Mouse (Mus musculus) heart, embryonic 11.5 days (tissue): ENCODE measurements around the gene Reps1. TPM values are rescaled to one million over a fixed set of nuclear protein-coding genes. Genes with fewer than 3 reads are reported as not detected.
A peak's percentile ranks its signal among the peaks of the same experiment; 100 is the strongest.

Experiments used
- ATAC-seq: fragments of 200-750 bp; cut with Nextera tagmentation; replicated peaks from 2 replicates; pipeline ENCODE4 v1.8.0; 2017; ENCODE audit warnings: moderate library complexity; ENCODE audit not compliant: insufficient number of reproducible peaks, low FRiP score, low TSS enrichment
- H3K27ac ChIP-seq: fragments of 300-500 bp; sonication (generic); 2 replicates; pipeline ENCODE4 v1.5.1; 2014; ENCODE audit warnings: mild to moderate bottlenecking, low read depth, low read length
- H3K27me3 ChIP-seq: fragments of 300-500 bp; sonication (generic); 2 replicates; pipeline ENCODE4 v1.6.1; 2014; ENCODE audit warnings: mild to moderate bottlenecking, low read length, mixed read lengths; ENCODE audit not compliant: control insufficient read depth, insufficient read depth
- H3K36me3 ChIP-seq: fragments of 300-500 bp; sonication (generic); 2 replicates; pipeline ENCODE4 v1.6.1; 2014; ENCODE audit warnings: mild to moderate bottlenecking, low read length, moderate library complexity, mixed read lengths; ENCODE audit not compliant: control insufficient read depth, insufficient read depth
- H3K4me1 ChIP-seq: fragments of 300-500 bp; sonication (generic); 2 replicates; pipeline ENCODE4 v1.6.1; 2014; ENCODE audit warnings: low read length; ENCODE audit not compliant: control insufficient read depth, insufficient read depth
- H3K4me2 ChIP-seq: fragments of 300-500 bp; sonication (generic); 2 replicates; pipeline ENCODE4 v1.6.1; 2014; ENCODE audit warnings: mild to moderate bottlenecking, moderate library complexity
- H3K4me3 ChIP-seq: fragments of 300-500 bp; sonication (generic); 2 replicates; pipeline ENCODE4 v1.5.1; 2014; ENCODE audit warnings: low read depth, low read length
- H3K9ac ChIP-seq: fragments of 300-500 bp; sonication (generic); 2 replicates; pipeline ENCODE4 v1.6.1; 2014; ENCODE audit warnings: mild to moderate bottlenecking, low read depth, low read length, moderate library complexity
- H3K9me3 ChIP-seq: fragments of 300-500 bp; sonication (generic); replicated peaks from 2 replicates; pipeline ENCODE4 v1.6.1; 2016; ENCODE audit warnings: low read length; ENCODE audit not compliant: control insufficient read depth
- WGBS: fragments of 180-500 bp; shearing (Covaris S2); extraction: QIAGEN DNeasy Blood & Tissue Kit; methylation state at CpG from one replicate; pipeline ENCODE4 v1.1.7; 2014; ENCODE audit not compliant: insufficient replicate concordance; 5-methylcytosine and 5-hydroxymethylcytosine counted together
- polyA plus RNA-seq: library from polyadenylated mRNA; unstranded; fragments of >200 nt; fragmentation: Nextera tagmentation; extraction: Ambion mirVana; gene quantifications from 2 replicates; pipeline ENCODE4 v1.2.1, GENCODE M21; 2014

Reps1 gene
- polyA plus RNA-seq, 1 experiment from 2014 or later: 20.3 TPM

DNA sequence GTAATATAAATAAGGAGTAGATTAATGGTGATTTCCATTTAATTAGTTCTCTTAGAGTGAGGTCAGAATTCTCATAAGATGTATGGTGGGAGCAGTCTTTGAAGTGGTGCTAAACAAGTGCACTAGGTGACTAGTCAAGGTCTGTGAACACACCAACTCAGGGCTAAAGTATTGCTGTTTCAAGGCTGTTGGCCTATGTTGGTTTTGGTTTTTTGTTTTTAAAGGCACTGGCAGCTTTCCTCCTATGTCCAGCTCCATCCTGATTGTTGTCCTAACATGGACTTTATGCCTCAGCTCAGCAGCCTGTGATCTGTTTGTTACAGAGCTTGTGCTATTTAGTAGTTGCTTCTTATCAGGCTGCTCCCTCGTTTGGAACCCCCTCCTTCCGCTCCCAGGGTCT is 13.2 kb downstream of the Reps1 start:
- 51% methylated on average over 2 of the region's 2 CpGs for WGBS
- H3K27ac ChIP-seq: no peak overlapping the region
- no peak for ATAC-seq
- no peak overlapping the region for H3K9ac ChIP-seq
- no peaks in the 10 kb centered on the region for H3K36me3 ChIP-seq
- H3K9me3 ChIP-seq: no peaks in the 10 kb centered on the region
- no peak overlapping the region for H3K4me3 ChIP-seq
- H3K4me1 ChIP-seq: peaks cover 35% of the 10 kb centered on the region
- no peaks in the 10 kb centered on the region for H3K27me3 ChIP-seq
- H3K4me2 ChIP-seq: no peak overlapping the region

DNA sequence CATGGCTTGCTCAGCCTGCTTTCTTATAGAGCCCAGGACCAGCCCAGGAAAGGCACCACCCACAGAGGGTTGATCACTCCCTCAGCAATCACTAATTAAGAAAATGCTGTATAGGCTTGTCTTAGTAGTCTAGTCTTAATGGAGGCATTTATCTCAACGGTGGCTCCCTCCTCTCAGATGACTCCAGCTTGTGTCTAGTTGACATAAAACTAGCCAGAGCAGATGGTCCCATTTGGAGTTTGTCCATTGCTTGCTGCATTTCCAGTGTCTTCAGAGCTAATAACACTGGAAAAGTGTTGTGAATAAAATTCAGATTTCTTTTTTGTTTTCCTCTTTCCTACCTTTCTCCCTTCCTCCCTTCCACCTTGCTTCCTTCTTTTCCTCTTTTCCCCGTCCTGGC is 13.9 kb downstream of the Reps1 start:
- Histone ChIP-seq H3K4me2 (no peak overlapping the region), H3K9ac (no peak overlapping the region), H3K36me3 (no peaks in the 10 kb centered on the region), H3K27me3 (no peaks in the 10 kb centered on the region), H3K27ac (no peak overlapping the region), H3K4me3 (no peak overlapping the region), H3K4me1 (peaks cover 39% of the 10 kb centered on the region), H3K9me3 (no peaks in the 10 kb centered on the region)
- 70% methylated on average over 2 of the region's 2 CpGs for whole genome bisulfite sequencing
- no peak for ATAC-seq

DNA sequence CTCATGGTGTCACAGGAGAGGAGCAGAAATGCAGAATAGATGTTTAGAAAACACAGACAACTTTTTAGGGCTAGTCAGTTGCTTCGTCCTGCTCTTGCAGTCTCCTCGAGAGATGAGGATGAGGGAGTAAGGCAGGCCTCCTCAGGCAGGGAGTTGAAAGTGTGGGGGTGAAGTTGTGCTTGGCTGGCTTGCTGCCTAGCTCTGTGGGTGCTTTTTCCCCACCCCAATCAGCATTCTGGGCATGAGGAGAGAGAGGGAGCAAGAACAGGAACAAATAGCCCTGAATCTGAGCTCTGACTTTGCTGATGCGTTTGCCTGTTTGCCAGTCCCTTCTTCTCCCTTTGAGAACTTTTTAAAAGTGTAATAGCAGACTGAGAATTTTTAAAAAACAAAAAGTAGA is 14.5 kb downstream of the Reps1 start:
- Histone ChIP-seq H3K9ac (no peak overlapping the region), H3K36me3 (no peaks in the 10 kb centered on the region), H3K9me3 (no peaks in the 10 kb centered on the region), H3K27me3 (no peaks in the 10 kb centered on the region), H3K4me1 (peaks cover 41% of the 10 kb centered on the region), H3K4me3 (no peak overlapping the region), H3K27ac (0 out of 2 replicates have a peak overlapping the region, but pooled peaks have one; percentile 41), H3K4me2 (no peak overlapping the region)
- WGBS: 74% methylated on average over 3 of the region's 3 CpGs
- no peak for ATAC-seq

DNA sequence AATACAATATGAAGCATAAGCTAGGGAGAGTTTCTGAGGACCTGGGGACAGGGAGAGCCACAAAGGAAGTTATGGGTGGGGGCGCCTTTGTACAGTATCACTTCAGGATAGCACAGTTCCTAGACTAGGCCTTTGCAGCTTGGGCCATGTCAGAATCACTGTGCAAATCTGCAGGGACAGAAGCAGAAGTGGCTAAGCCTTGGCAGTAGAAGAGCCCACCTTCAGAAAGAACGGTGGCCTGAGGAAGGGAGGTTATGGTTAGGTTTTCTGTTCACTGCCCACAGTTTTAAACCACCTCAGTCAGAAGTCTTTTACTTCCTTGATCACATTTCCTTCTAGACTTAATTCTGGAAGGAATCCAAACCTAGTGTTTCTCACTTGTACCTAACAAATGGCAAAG is 15.0 kb downstream of the Reps1 start:
- WGBS: 85% methylated on average over 2 of the region's 2 CpGs
- Histone ChIP-seq H3K4me1 (peaks cover 41% of the 10 kb centered on the region), H3K27me3 (no peaks in the 10 kb centered on the region), H3K27ac (no peak overlapping the region), H3K9ac (no peak overlapping the region; the same call in 1 of the 2 replicates), H3K4me3 (no peak overlapping the region), H3K36me3 (no peaks in the 10 kb centered on the region), H3K4me2 (no peak overlapping the region), H3K9me3 (no peaks in the 10 kb centered on the region)
- no peak for ATAC-seq

DNA sequence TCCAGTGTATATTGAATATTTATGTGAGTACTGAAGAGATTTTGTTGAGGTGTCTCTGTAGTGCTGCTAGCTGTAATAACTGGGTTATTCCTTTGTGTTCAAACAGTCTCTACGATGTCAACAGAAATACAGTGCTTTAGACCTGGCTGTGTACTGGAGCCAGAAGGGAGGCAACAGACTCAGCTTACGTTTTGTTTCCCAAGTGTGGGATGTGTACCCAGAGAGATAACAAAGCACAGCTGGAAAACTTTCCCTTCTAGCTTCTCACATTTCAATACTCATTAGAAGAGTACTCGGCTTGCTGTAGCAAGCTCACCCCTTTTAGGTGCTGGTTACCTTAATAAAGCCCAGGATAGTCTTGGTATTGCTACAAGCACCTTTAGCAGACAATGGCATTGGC is 17.2 kb downstream of the Reps1 start:
- no peak overlapping the region for H3K27ac ChIP-seq
- no peak for ATAC-seq
- H3K9me3 ChIP-seq: no peaks in the 10 kb centered on the region
- H3K4me1 ChIP-seq: peaks cover 29% of the 10 kb centered on the region
- no peak overlapping the region for H3K4me3 ChIP-seq
- H3K36me3 ChIP-seq: no peaks in the 10 kb centered on the region
- H3K4me2 ChIP-seq: no peak overlapping the region
- no peak overlapping the region for H3K9ac ChIP-seq
- WGBS: 50% methylated on average over 3 of the region's 3 CpGs
- no peaks in the 10 kb centered on the region for H3K27me3 ChIP-seq

DNA sequence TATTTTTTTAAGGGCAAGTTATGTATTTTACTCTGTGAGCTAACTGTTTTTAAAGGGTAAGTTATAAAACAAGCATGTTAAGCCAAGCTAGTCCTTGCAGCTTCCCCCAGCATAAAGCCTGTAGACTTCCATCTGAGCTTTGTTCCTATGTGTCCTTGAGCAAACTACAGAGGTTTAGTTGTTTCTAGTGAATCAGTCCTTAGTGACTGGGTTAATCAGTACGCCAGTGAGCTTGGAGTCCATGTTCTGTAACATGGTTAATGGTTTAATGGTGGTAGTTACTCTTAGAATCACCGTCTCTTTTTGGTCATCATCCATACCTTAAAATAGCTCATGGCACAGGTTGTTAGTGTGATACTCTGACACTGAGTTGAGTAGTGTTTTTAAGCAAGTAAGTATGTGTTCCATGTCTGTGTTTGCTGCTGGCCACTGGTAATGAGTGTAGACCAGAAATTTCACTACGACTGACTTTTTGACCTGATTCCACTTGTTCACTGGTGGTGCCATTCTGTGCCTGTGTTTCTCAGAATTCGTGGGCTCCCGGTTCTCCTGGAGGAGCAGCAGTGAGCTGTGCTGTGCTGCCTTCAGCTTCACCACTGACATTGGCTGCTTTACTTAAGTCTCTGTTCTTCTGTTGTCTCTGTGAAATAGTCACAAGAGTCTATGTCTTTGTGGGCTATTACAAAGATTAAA is 18.9 kb downstream of the Reps1 start:
- no peak overlapping the region for H3K27ac ChIP-seq
- no peaks in the 10 kb centered on the region for H3K27me3 ChIP-seq
- H3K9me3 ChIP-seq: no peaks in the 10 kb centered on the region
- H3K4me2 ChIP-seq: no peak overlapping the region
- peaks cover 32% of the 10 kb centered on the region for H3K4me1 ChIP-seq
- H3K9ac ChIP-seq: no peak overlapping the region
- no peak for ATAC-seq
- WGBS: 71% methylated on average over 5 of the region's 5 CpGs
- no peaks in the 10 kb centered on the region for H3K36me3 ChIP-seq
- no peak overlapping the region for H3K4me3 ChIP-seq

DNA sequence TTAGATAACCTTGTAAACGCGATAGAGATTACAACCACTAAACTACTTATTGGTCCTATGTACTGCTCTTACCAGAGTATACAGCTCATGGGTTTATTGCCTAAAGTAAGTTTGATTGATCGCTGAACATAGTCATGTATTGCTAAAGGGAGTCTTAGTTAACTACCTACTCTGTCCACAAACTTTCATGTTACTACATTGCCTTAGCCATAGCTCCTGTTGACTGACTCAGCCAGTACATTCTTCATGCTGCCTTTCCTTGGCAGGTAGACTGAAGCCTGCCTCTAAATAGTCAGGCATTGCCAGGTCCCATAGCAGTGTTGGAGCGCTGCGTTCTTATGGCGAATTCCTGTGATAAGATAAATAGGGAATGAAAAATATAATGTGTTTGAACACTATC is 20.2 kb downstream of the Reps1 start:
- H3K9me3 ChIP-seq: no peaks in the 10 kb centered on the region
- H3K4me2 ChIP-seq: no peak overlapping the region
- no peak overlapping the region for H3K27ac ChIP-seq
- no peak for ATAC-seq
- no peak overlapping the region for H3K9ac ChIP-seq
- H3K36me3 ChIP-seq: no peaks in the 10 kb centered on the region
- no peaks in the 10 kb centered on the region for H3K27me3 ChIP-seq
- H3K4me3 ChIP-seq: no peak overlapping the region
- peaks cover 25% of the 10 kb centered on the region for H3K4me1 ChIP-seq
- WGBS: 78% methylated on average over 6 of the region's 6 CpGs

DNA sequence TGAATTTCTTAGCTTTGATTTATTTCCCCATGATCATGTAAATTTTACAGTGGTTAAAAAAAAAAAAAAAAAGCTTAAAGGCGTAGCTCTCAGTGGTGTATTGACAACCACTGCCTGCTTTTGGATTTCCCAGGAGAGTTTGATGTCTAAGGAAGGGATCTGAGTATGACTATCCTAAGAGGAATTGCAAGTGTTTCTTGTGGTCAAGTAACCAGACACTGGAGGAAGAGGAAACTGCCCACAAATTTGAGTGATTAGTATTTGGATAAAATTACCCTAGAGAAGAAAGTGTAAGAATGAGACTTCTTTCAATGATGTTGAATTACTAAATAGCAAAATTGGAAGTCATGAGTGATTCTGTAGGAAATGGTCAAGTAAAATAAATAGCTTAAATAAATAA is 25.9 kb downstream of the Reps1 start:
- ATAC-seq: no peak
- no peak overlapping the region for H3K9ac ChIP-seq
- H3K27ac ChIP-seq: no peak overlapping the region
- H3K4me3 ChIP-seq: no peak overlapping the region
- H3K27me3 ChIP-seq: no peaks in the 10 kb centered on the region
- no peaks in the 10 kb centered on the region for H3K9me3 ChIP-seq
- no peak overlapping the region for H3K4me2 ChIP-seq
- 85% methylated on average over 1 of the region's 1 CpGs for WGBS
- H3K36me3 ChIP-seq: peaks cover 3% of the 10 kb centered on the region; the same call in 1 of the 2 replicates
- H3K4me1 ChIP-seq: peaks cover 12% of the 10 kb centered on the region

DNA sequence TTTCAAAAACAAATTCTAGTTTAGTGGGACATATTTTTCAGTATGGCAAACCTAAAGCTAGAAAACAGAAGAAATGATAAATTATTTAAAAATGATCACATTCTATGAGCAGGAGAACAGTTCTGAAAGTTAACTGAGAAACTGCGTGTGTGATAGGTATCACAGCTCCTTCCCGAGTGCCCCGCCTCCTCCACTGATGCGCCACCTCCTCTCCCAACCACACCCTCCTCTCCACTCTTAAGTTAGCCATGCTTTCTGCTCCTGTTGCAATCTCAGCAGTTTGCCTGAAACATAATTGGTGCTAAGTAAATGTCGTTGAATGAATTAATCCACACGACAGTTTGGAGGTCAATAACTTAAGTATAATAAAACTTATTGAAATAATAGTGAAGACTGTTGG is 27.1 kb downstream of the Reps1 start:
- Histone ChIP-seq H3K9me3 (no peaks in the 10 kb centered on the region), H3K4me2 (no peak overlapping the region), H3K4me3 (no peak overlapping the region), H3K36me3 (peaks cover 3% of the 10 kb centered on the region; the same call in 1 of the 2 replicates), H3K4me1 (peaks cover 12% of the 10 kb centered on the region), H3K27me3 (no peaks in the 10 kb centered on the region), H3K27ac (no peak overlapping the region), H3K9ac (no peak overlapping the region)
- WGBS: 94% methylated on average over 6 of the region's 6 CpGs
- no peak for ATAC-seq
